Mouse (Mus musculus): ENCODE data around the gene Ckap5. TPM values are rescaled to one million over a fixed set of nuclear protein-coding genes. Genes with fewer than 3 reads are reported as not detected.
"Not testable (repeated sequence)": the region's sequence is repeated elsewhere in the genome, so short reads cannot be mapped to it uniquely, and the experiment has no call there.

Ckap5 gene
- polyA plus RNA-seq (2015; fragmentation: Nextera tagmentation; extraction: Ambion mirVana), result 63.7 and 70.3 TPM in 2 replicates

DNA sequence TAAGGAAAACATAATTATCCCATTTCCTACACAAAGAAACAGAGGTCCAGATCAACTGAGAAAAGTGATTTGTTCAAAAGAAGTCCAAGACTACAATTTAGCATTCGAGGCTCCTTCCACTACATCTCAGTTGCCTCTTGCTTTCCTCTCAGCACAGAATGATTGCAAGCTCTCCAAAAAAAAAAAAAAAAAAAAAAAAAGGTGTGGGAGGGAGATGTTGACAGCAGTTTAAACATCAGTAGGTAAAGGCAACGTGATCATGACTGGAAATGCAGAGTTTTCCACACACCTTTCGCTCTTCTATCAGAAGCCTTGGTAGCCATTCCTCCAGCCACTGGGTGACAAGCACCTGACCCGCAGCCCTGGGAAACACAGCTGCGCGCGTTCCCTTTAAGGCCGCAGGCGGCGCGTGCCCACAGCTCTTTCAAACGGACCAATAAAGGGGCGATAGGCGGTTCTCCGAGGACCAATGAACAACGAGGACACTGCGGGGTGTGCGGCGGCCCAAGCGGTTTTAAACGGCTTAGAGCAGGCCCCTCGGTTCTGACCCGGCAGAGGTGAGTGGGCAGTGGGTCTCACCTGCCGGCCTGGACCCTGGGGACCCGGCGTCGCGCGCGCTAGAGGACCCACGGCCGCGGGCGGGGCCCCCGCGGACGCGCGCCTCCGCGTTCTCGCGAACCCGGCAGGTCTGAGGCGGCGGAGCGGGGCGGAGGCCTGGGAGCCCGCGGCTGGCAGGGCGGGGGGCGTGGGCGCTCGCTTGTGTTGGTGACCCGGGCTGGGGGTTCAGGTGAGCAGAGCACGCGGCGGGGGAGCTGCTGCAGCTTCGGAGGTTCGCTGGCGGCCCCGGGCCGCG, at the start of gene Ckap5:
Ckap5 (plus strand) TSS at position 469 of the 853 bp plus-strand sequence.
- H3K9ac ChIP-seq (replicated peaks; ENCODE audit: low read length), result peak within 1 kb of the TSS; percentile 96
- no peaks in the 10 kb centered on the region for H3K27me3 ChIP-seq (ENCODE audit: insufficient read depth, low read length)
- H3K4me1 ChIP-seq (ENCODE audit: insufficient read depth, low read length), result peaks cover 3% of the 10 kb centered on the region
- peak within 1 kb of the TSS; percentile 86 for H3K27ac ChIP-seq (ENCODE audit: low read length)
- H3K4me3 ChIP-seq (ENCODE audit: low read length), result peak within 1 kb of the TSS; percentile 93
- H3K4me2 ChIP-seq (replicated peaks; ENCODE audit: low read depth, low read length), result peak within 1 kb of the TSS; percentile 60
- peak; percentile 99 for ATAC-seq (ENCODE audit: low FRiP score, low TSS enrichment)
- H3K9me3 ChIP-seq (ENCODE audit: low read length), result no peaks in the 10 kb centered on the region
- WGBS, result under 1% methylated on average over 51 of the region's 64 CpGs
- H3K36me3 ChIP-seq (ENCODE audit: insufficient read depth, low read length), result no peaks in the 10 kb centered on the region

DNA sequence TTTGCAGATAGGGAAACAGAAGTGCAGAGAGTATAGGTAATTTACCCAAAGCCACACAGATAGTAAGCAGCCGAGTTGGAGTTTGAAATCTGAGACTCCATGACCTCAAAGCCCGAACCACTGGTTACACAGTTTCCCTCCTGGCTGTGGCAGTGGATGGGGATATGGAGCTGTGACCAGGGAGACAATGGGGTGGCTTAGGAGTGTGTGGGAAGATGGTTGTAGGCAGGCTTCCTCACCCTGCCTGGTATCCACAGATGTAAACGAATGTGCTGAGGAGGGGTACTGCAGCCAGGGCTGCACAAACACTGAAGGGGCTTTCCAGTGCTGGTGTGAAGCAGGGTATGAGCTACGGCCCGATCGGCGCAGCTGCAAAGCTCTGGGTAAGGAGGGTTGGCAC, 49.7 kb upstream of the Ckap5 start:
- H3K36me3 ChIP-seq (ENCODE audit: insufficient read depth, low read length), result peaks cover 36% of the 10 kb centered on the region

DNA sequence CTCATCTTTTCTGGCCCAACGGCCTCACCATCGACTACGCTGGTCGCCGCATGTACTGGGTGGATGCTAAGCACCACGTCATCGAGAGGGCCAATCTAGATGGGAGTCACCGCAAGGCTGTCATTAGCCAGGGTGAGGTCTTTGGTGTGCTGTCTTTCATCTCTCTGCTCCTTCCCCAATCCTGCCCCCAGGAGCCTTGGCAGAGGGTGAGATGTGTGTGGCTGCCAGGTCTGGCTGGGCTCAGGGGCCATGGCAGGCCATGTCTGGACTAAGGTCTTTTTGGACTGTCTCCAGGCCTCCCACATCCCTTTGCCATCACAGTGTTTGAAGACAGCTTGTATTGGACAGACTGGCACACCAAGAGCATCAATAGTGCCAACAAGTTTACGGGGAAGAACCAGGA, 46.2 kb upstream of the Ckap5 start:
- no peak for ATAC-seq (ENCODE audit: low FRiP score, low TSS enrichment)
- H3K36me3 ChIP-seq (ENCODE audit: insufficient read depth, low read length), result peaks cover 40% of the 10 kb centered on the region
- H3K9ac ChIP-seq (replicated peaks; ENCODE audit: low read length), result no peak overlapping the region
- H3K27ac ChIP-seq (ENCODE audit: low read length), result no peak overlapping the region
- H3K9me3 ChIP-seq (ENCODE audit: low read length), result no peaks in the 10 kb centered on the region
- H3K4me3 ChIP-seq (ENCODE audit: low read length), result no peak overlapping the region
- H3K4me1 ChIP-seq (ENCODE audit: insufficient read depth, low read length), result peaks cover 5% of the 10 kb centered on the region
- WGBS, result 94% methylated on average over 9 of the region's 9 CpGs
- no peaks in the 10 kb centered on the region for H3K27me3 ChIP-seq (ENCODE audit: insufficient read depth, low read length)
- H3K4me2 ChIP-seq (replicated peaks; ENCODE audit: low read depth, low read length), result no peak overlapping the region

More for the DNA sequence above, 49.7 kb upstream of the Ckap5 start:
- no peaks in the 10 kb centered on the region for H3K27me3 ChIP-seq (ENCODE audit: insufficient read depth, low read length)
- peaks cover 10% of the 10 kb centered on the region for H3K4me1 ChIP-seq (ENCODE audit: insufficient read depth, low read length)
- H3K4me2 ChIP-seq (replicated peaks; ENCODE audit: low read depth, low read length), result no peak overlapping the region
- no peak overlapping the region for H3K9ac ChIP-seq (replicated peaks; ENCODE audit: low read length)
- WGBS, result 55% methylated on average over 7 of the region's 7 CpGs
- ATAC-seq (ENCODE audit: low FRiP score, low TSS enrichment), result no peak
- no peaks in the 10 kb centered on the region for H3K9me3 ChIP-seq (ENCODE audit: low read length)
- H3K27ac ChIP-seq (ENCODE audit: low read length), result no peak overlapping the region
- H3K4me3 ChIP-seq (ENCODE audit: low read length), result no peak overlapping the region

DNA sequence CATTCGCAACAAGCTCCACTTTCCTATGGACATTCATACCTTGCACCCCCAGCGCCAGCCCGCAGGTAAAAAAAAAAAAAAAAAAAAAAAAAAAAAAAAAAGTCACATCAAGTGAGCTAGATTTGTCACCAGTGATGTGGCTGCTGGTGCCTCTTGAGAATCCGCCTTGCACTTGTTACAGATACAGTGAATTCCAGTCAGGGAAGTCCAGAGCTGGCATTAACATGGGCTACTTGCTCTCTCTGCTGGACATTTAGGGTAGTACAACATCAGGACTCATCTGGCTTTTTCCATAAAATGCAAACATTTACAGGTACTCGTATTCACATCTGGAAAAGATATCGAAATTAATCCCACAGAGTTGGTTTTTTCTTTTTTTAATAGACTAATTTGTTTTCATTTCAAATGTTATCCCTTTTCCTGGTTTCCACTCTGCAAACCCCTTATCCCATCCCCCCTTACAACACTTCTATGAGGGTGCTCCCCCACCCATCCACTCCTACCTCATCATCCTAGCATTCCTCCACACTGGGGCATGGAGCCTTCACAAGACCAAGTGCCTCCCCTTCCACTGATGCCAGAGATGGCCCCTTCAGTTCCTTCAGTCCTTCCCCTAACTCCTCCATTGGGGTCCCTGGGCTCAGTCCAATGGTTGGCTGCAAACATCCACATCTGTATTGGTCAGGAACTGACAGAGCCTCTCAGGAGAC, 45.6 kb upstream of the Ckap5 start:
- no peak overlapping the region for H3K4me2 ChIP-seq (replicated peaks; ENCODE audit: low read depth, low read length)
- no peak overlapping the region for H3K4me3 ChIP-seq (ENCODE audit: low read length)
- no peak overlapping the region for H3K27ac ChIP-seq (ENCODE audit: low read length)
- no peaks in the 10 kb centered on the region for H3K9me3 ChIP-seq (ENCODE audit: low read length)
- 58% methylated on average over 6 of the region's 6 CpGs for WGBS
- peaks cover 4% of the 10 kb centered on the region for H3K4me1 ChIP-seq (ENCODE audit: insufficient read depth, low read length)
- ATAC-seq (ENCODE audit: low FRiP score, low TSS enrichment), result no peak
- H3K9ac ChIP-seq (replicated peaks; ENCODE audit: low read length), result no peak overlapping the region
- H3K27me3 ChIP-seq (ENCODE audit: insufficient read depth, low read length), result no peaks in the 10 kb centered on the region
- H3K36me3 ChIP-seq (ENCODE audit: insufficient read depth, low read length), result peaks cover 44% of the 10 kb centered on the region

DNA sequence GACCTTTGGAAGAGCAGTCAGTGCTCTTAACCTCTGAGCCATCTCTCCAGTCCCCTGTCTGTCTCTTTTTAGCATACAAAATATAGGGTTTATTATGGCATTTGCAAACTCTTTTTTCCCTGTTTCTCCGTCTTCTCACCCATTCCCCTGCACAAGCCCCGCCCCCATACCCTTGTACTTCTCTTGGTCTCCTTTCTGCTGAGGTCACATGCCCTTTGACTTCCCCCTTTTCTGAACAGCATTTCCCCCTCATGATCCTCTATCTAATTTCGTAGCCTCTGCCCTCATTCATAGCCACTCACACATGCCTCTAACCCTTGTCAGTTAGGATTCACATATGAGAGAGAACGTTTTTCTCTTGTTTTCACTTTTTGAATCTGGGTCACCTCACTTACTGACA, 41.9 kb upstream of the Ckap5 start:
- 83% methylated on average over 4 of the region's 4 CpGs for WGBS
- H3K9ac ChIP-seq (replicated peaks; ENCODE audit: low read length), result no peak overlapping the region
- no peaks in the 10 kb centered on the region for H3K4me1 ChIP-seq (ENCODE audit: insufficient read depth, low read length)
- H3K4me2 ChIP-seq (replicated peaks; ENCODE audit: low read depth, low read length), result no peak overlapping the region
- ATAC-seq (ENCODE audit: low FRiP score, low TSS enrichment), result no peak
- no peak overlapping the region for H3K4me3 ChIP-seq (ENCODE audit: low read length)
- H3K27me3 ChIP-seq (ENCODE audit: insufficient read depth, low read length), result no peaks in the 10 kb centered on the region
- no peaks in the 10 kb centered on the region for H3K9me3 ChIP-seq (ENCODE audit: low read length)
- peaks cover 51% of the 10 kb centered on the region for H3K36me3 ChIP-seq (ENCODE audit: insufficient read depth, low read length)
- H3K27ac ChIP-seq (ENCODE audit: low read length), result no peak overlapping the region

DNA sequence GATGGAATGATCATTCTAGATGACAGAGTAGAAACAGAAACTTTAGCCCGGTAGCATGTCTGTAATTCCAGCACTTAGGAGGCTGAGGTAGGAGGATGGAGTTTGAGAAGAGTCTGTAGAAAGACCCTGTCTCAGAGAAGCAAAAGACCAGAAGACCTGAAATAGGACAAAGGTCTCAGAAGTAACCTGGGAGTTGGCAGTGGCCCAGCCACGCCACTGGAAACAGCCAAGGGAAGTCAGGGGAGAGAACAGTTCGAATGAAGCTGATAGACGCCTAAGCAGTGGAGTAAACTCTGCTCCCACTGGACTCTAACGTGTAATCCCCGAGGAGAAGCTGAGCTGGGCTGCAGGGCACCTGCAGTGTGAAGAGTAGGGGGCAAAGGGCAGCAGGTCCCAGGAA, 41.3 kb upstream of the Ckap5 start:
- H3K9ac ChIP-seq (replicated peaks; ENCODE audit: low read length), result no peak overlapping the region
- no peak for ATAC-seq (ENCODE audit: low FRiP score, low TSS enrichment)
- H3K27ac ChIP-seq (ENCODE audit: low read length), result no peak overlapping the region
- no peak overlapping the region for H3K4me2 ChIP-seq (replicated peaks; ENCODE audit: low read depth, low read length)
- no peaks in the 10 kb centered on the region for H3K9me3 ChIP-seq (ENCODE audit: low read length)
- H3K36me3 ChIP-seq (ENCODE audit: insufficient read depth, low read length), result peaks cover 56% of the 10 kb centered on the region
- H3K4me1 ChIP-seq (ENCODE audit: insufficient read depth, low read length), result no peaks in the 10 kb centered on the region
- H3K27me3 ChIP-seq (ENCODE audit: insufficient read depth, low read length), result no peaks in the 10 kb centered on the region
- H3K4me3 ChIP-seq (ENCODE audit: low read length), result no peak overlapping the region
- 84% methylated on average over 6 of the region's 6 CpGs for WGBS

DNA sequence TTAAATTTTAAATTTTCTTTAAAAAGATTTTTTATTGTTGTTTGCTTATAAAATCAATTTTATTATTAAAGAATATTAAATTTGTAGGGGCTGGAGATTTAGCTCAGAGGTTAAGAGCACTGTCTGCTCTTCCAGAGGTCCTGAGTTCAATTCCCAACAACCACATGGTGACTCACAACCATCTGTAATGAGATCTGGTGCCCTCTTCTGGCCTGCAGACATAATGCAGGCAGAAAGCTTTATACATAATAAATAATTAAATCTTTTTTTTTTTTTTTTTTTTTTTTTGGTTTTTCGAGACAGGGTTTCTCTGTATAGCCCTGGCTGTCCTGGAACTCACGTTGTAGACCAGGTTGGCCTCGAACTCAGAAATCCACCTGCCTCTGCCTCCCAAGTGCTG, 39.3 kb upstream of the Ckap5 start:
- H3K27me3 ChIP-seq (ENCODE audit: insufficient read depth, low read length); H3K4me1 ChIP-seq (ENCODE audit: insufficient read depth, low read length); H3K27ac ChIP-seq (ENCODE audit: low read length); H3K4me2 ChIP-seq (replicated peaks; ENCODE audit: low read depth, low read length); ATAC-seq (ENCODE audit: low FRiP score, low TSS enrichment); H3K9me3 ChIP-seq (ENCODE audit: low read length); H3K9ac ChIP-seq (replicated peaks; ENCODE audit: low read length); H3K4me3 ChIP-seq (ENCODE audit: low read length): not testable (repeated sequence)
- WGBS, result 67% methylated on average over 1 of the region's 3 CpGs
- H3K36me3 ChIP-seq (ENCODE audit: insufficient read depth, low read length), result peaks cover 66% of the 10 kb centered on the region

DNA sequence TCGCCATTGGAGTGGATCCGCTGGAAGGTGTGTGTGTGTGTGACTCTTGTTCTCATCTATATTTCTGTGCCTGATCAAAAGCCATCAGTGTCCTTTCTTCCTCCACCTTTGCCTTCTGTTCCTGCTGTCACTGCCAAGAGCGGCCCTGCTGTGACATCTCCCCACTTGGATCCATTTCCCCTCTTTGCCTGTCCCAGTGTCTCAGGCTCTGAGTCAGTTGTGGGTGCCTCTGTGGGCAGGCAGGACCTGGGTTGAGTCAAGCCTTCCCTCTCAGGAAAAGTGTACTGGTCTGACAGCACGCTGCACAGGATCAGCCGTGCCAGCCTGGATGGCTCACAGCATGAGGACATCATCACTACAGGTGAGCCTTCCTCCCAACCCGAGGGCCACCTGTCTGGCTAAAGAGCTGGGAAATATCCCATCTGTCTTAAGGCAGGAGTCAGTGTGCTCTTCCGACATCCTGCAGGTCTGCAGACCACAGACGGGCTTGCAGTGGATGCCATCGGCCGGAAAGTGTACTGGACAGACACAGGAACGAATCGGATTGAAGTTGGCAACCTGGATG, 34.4 kb upstream of the Ckap5 start:
- ATAC-seq (ENCODE audit: low FRiP score, low TSS enrichment), result no peak
- 94% methylated on average over 12 of the region's 12 CpGs for WGBS
- Histone ChIP-seq H3K9ac (replicated peaks; ENCODE audit: low read length) (no peak overlapping the region), H3K4me3 (ENCODE audit: low read length) (no peak overlapping the region), H3K27ac (ENCODE audit: low read length) (no peak overlapping the region), H3K9me3 (ENCODE audit: low read length) (no peaks in the 10 kb centered on the region), H3K36me3 (ENCODE audit: insufficient read depth, low read length) (peaks cover 78% of the 10 kb centered on the region), H3K4me2 (replicated peaks; ENCODE audit: low read depth, low read length) (no peak overlapping the region), H3K4me1 (ENCODE audit: insufficient read depth, low read length) (no peaks in the 10 kb centered on the region), H3K27me3 (ENCODE audit: insufficient read depth, low read length) (no peaks in the 10 kb centered on the region)

DNA sequence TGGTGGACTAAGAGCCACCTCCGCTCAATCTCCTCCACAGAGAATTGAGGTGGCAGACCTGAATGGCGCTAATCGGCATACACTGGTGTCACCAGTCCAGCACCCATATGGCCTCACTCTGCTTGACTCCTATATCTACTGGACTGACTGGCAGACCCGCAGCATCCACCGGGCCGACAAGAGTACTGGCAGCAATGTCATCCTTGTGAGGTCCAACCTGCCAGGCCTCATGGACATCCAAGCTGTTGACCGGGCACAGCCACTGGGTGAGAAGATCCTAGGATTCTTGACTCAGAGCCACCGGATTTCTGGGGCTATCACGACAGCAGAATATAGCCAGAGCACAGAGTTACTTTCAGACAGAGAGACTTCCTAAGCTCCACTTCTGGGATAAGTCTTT, 32.6 kb upstream of the Ckap5 start:
- Histone ChIP-seq H3K9ac (replicated peaks; ENCODE audit: low read length) (no peak overlapping the region), H3K4me2 (replicated peaks; ENCODE audit: low read depth, low read length) (no peak overlapping the region), H3K36me3 (ENCODE audit: insufficient read depth, low read length) (peaks cover 82% of the 10 kb centered on the region), H3K4me3 (ENCODE audit: low read length) (no peak overlapping the region), H3K27ac (ENCODE audit: low read length) (no peak overlapping the region), H3K9me3 (ENCODE audit: low read length) (no peaks in the 10 kb centered on the region), H3K27me3 (ENCODE audit: insufficient read depth, low read length) (no peaks in the 10 kb centered on the region), H3K4me1 (ENCODE audit: insufficient read depth, low read length) (no peaks in the 10 kb centered on the region)
- 95% methylated on average over 9 of the region's 9 CpGs for WGBS
- no peak for ATAC-seq (ENCODE audit: low FRiP score, low TSS enrichment)
